Mouse (Mus musculus) heart, embryonic 13.5 days (tissue): ENCODE results near the gene Isy1. TPM values are rescaled to one million over a fixed set of nuclear protein-coding genes. Genes with fewer than 3 reads are reported as not detected.
A peak's percentile ranks its signal among the peaks of the same experiment; 100 is the strongest.

ENCODE experiments used
- ATAC-seq: fragments of 200-750 bp; cut with Nextera tagmentation; 2 replicates; pipeline ENCODE4 v1.8.0; 2017; ENCODE audit warnings: moderate TSS enrichment; ENCODE audit not compliant: insufficient number of reproducible peaks, low FRiP score, low TSS enrichment; ENCODE audit errors: extremely low read depth
- H3K27ac ChIP-seq: fragments of 300-500 bp; sonication (generic); replicated peaks from 2 replicates; pipeline ENCODE4 v1.5.1; 2015; ENCODE audit warnings: moderate library complexity, mild to moderate bottlenecking, inconsistent platforms
- H3K27me3 ChIP-seq: fragments of 300-500 bp; sonication (generic); replicated peaks from 2 replicates; pipeline ENCODE4 v1.6.1; 2015; ENCODE audit warnings: mild to moderate bottlenecking, inconsistent platforms
- H3K36me3 ChIP-seq: fragments of 300-500 bp; sonication (generic); 2 replicates; pipeline ENCODE4 v1.6.1; 2015; ENCODE audit warnings: mild to moderate bottlenecking, inconsistent platforms
- H3K4me1 ChIP-seq: fragments of 300-500 bp; sonication (generic); 2 replicates; pipeline ENCODE4 v1.6.1; 2015; ENCODE audit warnings: inconsistent platforms
- H3K4me2 ChIP-seq: fragments of 300-500 bp; sonication (generic); 2 replicates; pipeline ENCODE4 v1.6.1; 2015; ENCODE audit warnings: inconsistent platforms, mild to moderate bottlenecking, moderate library complexity
- H3K4me3 ChIP-seq: fragments of 300-500 bp; sonication (generic); 2 replicates; pipeline ENCODE4 v1.5.1; 2015; ENCODE audit warnings: moderate library complexity, mild to moderate bottlenecking, inconsistent platforms
- H3K9ac ChIP-seq: fragments of 300-500 bp; sonication (generic); 2 replicates; pipeline ENCODE4 v1.6.1; 2015; ENCODE audit warnings: inconsistent platforms, mild to moderate bottlenecking, moderate library complexity
- H3K9me3 ChIP-seq: fragments of 300-500 bp; sonication (generic); 2 replicates; pipeline ENCODE4 v1.6.1; 2016; ENCODE audit warnings: inconsistent platforms
- WGBS: fragments of 180-500 bp; shearing (Covaris S2); methylation state at CpG from one replicate; pipeline ENCODE4 v1.1.7; 2015; ENCODE audit warnings: mixed read lengths; 5-methylcytosine and 5-hydroxymethylcytosine counted together
- polyA plus RNA-seq: library from polyadenylated mRNA; unstranded; fragments of >200 nt; fragmentation: Nextera tagmentation; extraction: Ambion mirVana; gene quantifications from 2 replicates; pipeline ENCODE4 v1.2.1, GENCODE M21; 2015

Isy1 gene
- polyA plus RNA-seq, 1 experiment from 2014 or later = 22.1 TPM

- no peaks in the 10 kb centered on the region for H3K27me3 ChIP-seq
- no peak overlapping the region for H3K9ac ChIP-seq
- 78% methylated on average over 6 of the region's 7 CpGs for WGBS
- H3K27ac ChIP-seq = no peak overlapping the region
- H3K4me1 ChIP-seq = peaks cover 15% of the 10 kb centered on the region; the same call in 1 of the 2 replicates
- H3K4me2 ChIP-seq = no peak overlapping the region
- no peak for ATAC-seq
- H3K9me3 ChIP-seq = no peaks in the 10 kb centered on the region
- H3K36me3 ChIP-seq = no peaks in the 10 kb centered on the region
- no peak overlapping the region for H3K4me3 ChIP-seq
Observed at GRCm38 (mm10) chr6:87802462-87802861, 36.1 kb downstream of the Isy1 start.

- H3K4me3 ChIP-seq = no peak overlapping the region
- 68% methylated on average over 6 of the region's 6 CpGs for WGBS
- H3K36me3 ChIP-seq = no peaks in the 10 kb centered on the region
- H3K27me3 ChIP-seq = no peaks in the 10 kb centered on the region
- no peak for ATAC-seq
- H3K9ac ChIP-seq = no peak overlapping the region
- H3K27ac ChIP-seq = no peak overlapping the region
- peaks cover 7% of the 10 kb centered on the region for H3K4me1 ChIP-seq
- no peak overlapping the region for H3K4me2 ChIP-seq
- no peaks in the 10 kb centered on the region for H3K9me3 ChIP-seq
Observed at GRCm38 (mm10) chr6:87799576-87799975, 39.0 kb downstream of the Isy1 start.

GRCm38 (mm10) chr6:87797321-87797720, 41.3 kb downstream of the Isy1 start:
- Histone ChIP-seq H3K9ac (no peak overlapping the region), H3K36me3 (peaks cover 18% of the 10 kb centered on the region), H3K4me1 (peaks cover 7% of the 10 kb centered on the region), H3K4me3 (no peak overlapping the region), H3K4me2 (no peak overlapping the region), H3K27ac (no peak overlapping the region), H3K27me3 (no peaks in the 10 kb centered on the region), H3K9me3 (no peaks in the 10 kb centered on the region)
- 35% methylated on average over 2 of the region's 2 CpGs for WGBS
- no peak for ATAC-seq

- ATAC-seq = no peak
- no peaks in the 10 kb centered on the region for H3K27me3 ChIP-seq
- H3K4me1 ChIP-seq = peaks cover 9% of the 10 kb centered on the region
- H3K4me3 ChIP-seq = no peak overlapping the region
- H3K9ac ChIP-seq = no peak overlapping the region
- H3K36me3 ChIP-seq = peaks cover 25% of the 10 kb centered on the region
- 75% methylated on average over 6 of the region's 6 CpGs for WGBS
- no peaks in the 10 kb centered on the region for H3K9me3 ChIP-seq
- H3K4me2 ChIP-seq = no peak overlapping the region
- no peak overlapping the region for H3K27ac ChIP-seq
Observed at GRCm38 (mm10) chr6:87796251-87796880, 42.2 kb downstream of the Isy1 start.

- Histone ChIP-seq H3K27ac (no peak overlapping the region), H3K4me3 (no peak overlapping the region), H3K27me3 (no peaks in the 10 kb centered on the region), H3K9me3 (no peaks in the 10 kb centered on the region), H3K9ac (no peak overlapping the region), H3K4me1 (peaks cover 17% of the 10 kb centered on the region), H3K36me3 (peaks cover 26% of the 10 kb centered on the region), H3K4me2 (no peak overlapping the region)
- WGBS = 62% methylated on average over 6 of the region's 6 CpGs
- no peak for ATAC-seq
Observed at GRCm38 (mm10) chr6:87795385-87796150, 43.0 kb downstream of the Isy1 start.

- ATAC-seq = no peak
- no peak overlapping the region for H3K27ac ChIP-seq
- WGBS = 86% methylated on average over 10 of the region's 10 CpGs
Observed at GRCm38 (mm10) chr6:87793821-87794510, 44.6 kb downstream of the Isy1 start.

GRCm38 (mm10) chr6:87791826-87792225, 46.8 kb downstream of the Isy1 start:
- Histone ChIP-seq H3K9ac (no peak overlapping the region), H3K27me3 (no peaks in the 10 kb centered on the region), H3K27ac (no peak overlapping the region), H3K36me3 (peaks cover 30% of the 10 kb centered on the region), H3K9me3 (no peaks in the 10 kb centered on the region), H3K4me2 (no peak overlapping the region), H3K4me3 (no peak overlapping the region), H3K4me1 (peaks cover 32% of the 10 kb centered on the region)
- ATAC-seq = no peak
- 84% methylated on average over 5 of the region's 5 CpGs for WGBS

More at GRCm38 (mm10) chr6:87793821-87794510, 44.6 kb downstream of the Isy1 start:
- Histone ChIP-seq H3K4me3 (no peak overlapping the region), H3K4me2 (no peak overlapping the region), H3K36me3 (peaks cover 30% of the 10 kb centered on the region), H3K9me3 (no peaks in the 10 kb centered on the region), H3K4me1 (peaks cover 26% of the 10 kb centered on the region), H3K9ac (no peak overlapping the region), H3K27me3 (no peaks in the 10 kb centered on the region)

GRCm38 (mm10) chr6:87790779-87791480, 47.7 kb downstream of the Isy1 start:
- Histone ChIP-seq H3K27ac (no peak overlapping the region), H3K9me3 (no peaks in the 10 kb centered on the region), H3K36me3 (peaks cover 30% of the 10 kb centered on the region), H3K9ac (no peak overlapping the region), H3K27me3 (no peaks in the 10 kb centered on the region), H3K4me3 (no peak overlapping the region), H3K4me2 (no peak overlapping the region), H3K4me1 (peaks cover 32% of the 10 kb centered on the region)
- ATAC-seq = peak; percentile 37; the same call in 1 of the 2 replicates
- 52% methylated on average over 7 of the region's 7 CpGs for WGBS

- Histone ChIP-seq H3K9ac (peak overlapping the region; percentile 5), H3K4me1 (peaks cover 32% of the 10 kb centered on the region), H3K4me3 (no peak overlapping the region), H3K9me3 (no peaks in the 10 kb centered on the region), H3K4me2 (no peak overlapping the region), H3K36me3 (peaks cover 30% of the 10 kb centered on the region), H3K27ac (peak overlapping the region; percentile 56), H3K27me3 (no peaks in the 10 kb centered on the region)
- 86% methylated on average over 6 of the region's 6 CpGs for WGBS
- no peak for ATAC-seq
Observed at GRCm38 (mm10) chr6:87789791-87790190, 48.8 kb downstream of the Isy1 start.

- no peaks in the 10 kb centered on the region for H3K9me3 ChIP-seq
- peak overlapping the region; percentile 56 for H3K27ac ChIP-seq
- no peak for ATAC-seq
- WGBS = 31% methylated on average over 5 of the region's 5 CpGs
- no peak overlapping the region for H3K4me2 ChIP-seq
- no peak overlapping the region for H3K4me3 ChIP-seq
- H3K9ac ChIP-seq = peak overlapping the region; percentile 5; the same call in 1 of the 2 replicates
- H3K27me3 ChIP-seq = no peaks in the 10 kb centered on the region
- peaks cover 32% of the 10 kb centered on the region for H3K4me1 ChIP-seq
- H3K36me3 ChIP-seq = peaks cover 28% of the 10 kb centered on the region
Observed at GRCm38 (mm10) chr6:87788896-87789587, 49.6 kb downstream of the Isy1 start.
